Mouse (Mus musculus) erythroblast, embryonic 14.5 days (primary cell): ENCODE measurements around the gene Limk1. TPM values are rescaled to one million over a fixed set of nuclear protein-coding genes. Genes with fewer than 3 reads are reported as not detected.
A peak's percentile ranks its signal among the peaks of the same experiment; 100 is the strongest.

Source experiments
- H3K27me3 ChIP-seq: 2 replicates; pipeline ENCODE4 v1.6.1; 2012; ENCODE audit warnings: inconsistent platforms; ENCODE audit not compliant: control insufficient read depth
- H3K36me3 ChIP-seq: 2 replicates; pipeline ENCODE4 v1.6.1; 2012; ENCODE audit warnings: mild to moderate bottlenecking, inconsistent platforms; ENCODE audit not compliant: control insufficient read depth
- H3K4me1 ChIP-seq: 2 replicates; pipeline ENCODE4 v1.6.1; 2012; ENCODE audit warnings: inconsistent platforms; ENCODE audit not compliant: control insufficient read depth
- H3K4me3 ChIP-seq: replicated peaks from 2 replicates; pipeline ENCODE3; 2012; ENCODE audit warnings: moderate library complexity, mild to moderate bottlenecking, inconsistent platforms
- H3K9me3 ChIP-seq: 2 replicates; pipeline ENCODE4 v1.6.1; 2012; ENCODE audit warnings: low read length, inconsistent platforms, mixed read lengths; ENCODE audit not compliant: control insufficient read depth
- GATA1 ChIP-seq: IDR thresholded peaks from 2 replicates; pipeline ENCODE4 v1.6.1; 2012; ENCODE audit warnings: low read length, inconsistent platforms, mixed read lengths
- TAL1 ChIP-seq: IDR thresholded peaks from 3 replicates; pipeline ENCODE4 v1.6.1; 2012; ENCODE audit warnings: low read length, inconsistent platforms, mixed read lengths
- polyA plus RNA-seq: library from polyadenylated mRNA; stranded (reverse); fragments of >175 nt; gene quantifications from 2 replicates; pipeline ENCODE4 v1.2.3, GENCODE M21; 2012

Gene Limk1
- 0.30 and 0.39 TPM in 2 replicates for polyA plus RNA-seq

- Histone ChIP-seq H3K4me3 (peak within 1 kb of the TSS; percentile 74), H3K9me3 (no peaks in the 10 kb centered on the region), H3K4me1 (peaks cover 28% of the 10 kb centered on the region), H3K36me3 (no peaks in the 10 kb centered on the region), H3K27me3 (peaks cover 20% of the 10 kb centered on the region)
- TF ChIP-seq TAL1 (no peak), GATA1 (no peak)
Measured at GRCm38 (mm10) chr5:134688086-134688717, at the start of gene Limk1. TSS of gene Limk1 (minus strand) at chr5:134688598.

DNA sequence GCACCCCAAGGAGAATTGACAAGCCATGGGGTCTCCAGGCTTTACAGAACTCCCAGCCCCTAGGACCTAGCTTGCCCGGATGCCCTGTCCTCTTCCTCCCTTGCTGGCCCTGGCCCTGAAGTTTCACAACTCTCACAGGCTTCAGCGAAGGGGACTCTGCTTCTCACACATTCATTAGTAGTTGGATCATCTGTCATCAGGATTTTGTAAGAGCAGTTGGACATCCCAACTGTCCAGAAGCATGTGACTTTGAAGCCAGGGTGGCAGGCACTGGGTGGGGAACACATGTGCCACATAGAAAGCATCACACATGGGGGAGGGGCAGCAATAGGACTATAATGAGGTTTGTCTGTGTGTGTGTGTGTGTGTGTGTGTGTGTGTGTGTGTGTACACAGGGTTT is 46.5 kb upstream of the Limk1 start:
- H3K27me3 ChIP-seq: no peaks in the 10 kb centered on the region
- no peaks in the 10 kb centered on the region for H3K4me1 ChIP-seq
- H3K9me3 ChIP-seq: no peaks in the 10 kb centered on the region
- H3K36me3 ChIP-seq: no peaks in the 10 kb centered on the region
- H3K4me3 ChIP-seq: no peak overlapping the region
- TF ChIP-seq TAL1 (no peak), GATA1 (no peak)

GRCm38 (mm10) chr5:134734072-134734471 is 45.7 kb upstream of the Limk1 start:
- no peaks in the 10 kb centered on the region for H3K9me3 ChIP-seq
- no peaks in the 10 kb centered on the region for H3K4me1 ChIP-seq
- no peaks in the 10 kb centered on the region for H3K27me3 ChIP-seq
- H3K36me3 ChIP-seq: no peaks in the 10 kb centered on the region
- H3K4me3 ChIP-seq: no peak overlapping the region
- TF ChIP-seq GATA1 (no peak), TAL1 (no peak)

GRCm38 (mm10) chr5:134733241-134733640 is 44.8 kb upstream of the Limk1 start:
- no peaks in the 10 kb centered on the region for H3K9me3 ChIP-seq
- TF ChIP-seq TAL1 (no peak), GATA1 (no peak)
- H3K36me3 ChIP-seq: no peaks in the 10 kb centered on the region
- H3K4me1 ChIP-seq: no peaks in the 10 kb centered on the region
- H3K4me3 ChIP-seq: no peak overlapping the region
- no peaks in the 10 kb centered on the region for H3K27me3 ChIP-seq

DNA sequence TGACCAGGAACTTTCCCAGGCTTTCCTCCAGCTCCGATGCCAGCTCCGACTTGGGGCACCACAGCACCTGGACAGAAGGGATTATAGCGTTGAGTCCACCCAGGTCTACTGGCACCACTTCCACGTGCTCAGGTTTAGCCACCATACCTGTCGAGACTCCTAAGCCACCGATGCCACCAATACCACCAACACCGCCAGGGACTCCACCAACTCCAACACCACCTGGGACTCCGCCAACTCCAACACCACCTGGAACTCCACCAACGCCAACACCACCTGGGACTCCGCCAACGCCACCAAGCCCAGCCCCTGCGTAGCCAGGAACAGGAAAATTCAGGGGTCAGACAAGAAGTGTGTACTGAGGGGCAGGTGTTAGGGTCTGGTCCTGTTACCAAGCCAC is 40.7 kb upstream of the Limk1 start:
- Histone ChIP-seq H3K36me3 (no peaks in the 10 kb centered on the region), H3K9me3 (no peaks in the 10 kb centered on the region), H3K4me1 (no peaks in the 10 kb centered on the region), H3K27me3 (no peaks in the 10 kb centered on the region), H3K4me3 (no peak overlapping the region)
- TF ChIP-seq GATA1: no peak
- no peak for TF ChIP-seq TAL1

DNA sequence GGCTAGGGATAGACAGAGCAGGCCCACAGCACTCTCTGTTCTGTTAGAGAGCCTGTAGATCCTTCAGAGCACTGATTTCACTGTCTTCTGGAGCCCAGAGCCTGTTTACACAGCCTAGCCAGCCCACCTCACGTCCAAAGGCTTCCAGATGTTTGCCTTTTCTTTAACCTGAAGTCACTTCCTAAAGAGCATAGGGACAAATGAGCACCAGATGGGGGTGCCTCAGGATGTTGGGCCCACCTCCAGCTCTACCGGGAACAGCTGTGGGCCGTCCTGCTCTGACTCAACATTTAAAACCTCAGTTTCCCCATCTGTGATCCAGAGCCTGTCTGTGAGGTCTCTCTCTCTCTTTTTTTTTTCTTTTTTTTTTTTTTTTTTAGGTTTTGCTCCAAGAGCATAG is 40.1 kb upstream of the Limk1 start:
- no peak overlapping the region for H3K4me3 ChIP-seq
- H3K9me3 ChIP-seq: no peaks in the 10 kb centered on the region
- no peaks in the 10 kb centered on the region for H3K4me1 ChIP-seq
- no peak for TF ChIP-seq TAL1
- TF ChIP-seq GATA1: no peak
- no peaks in the 10 kb centered on the region for H3K36me3 ChIP-seq
- H3K27me3 ChIP-seq: no peaks in the 10 kb centered on the region

DNA sequence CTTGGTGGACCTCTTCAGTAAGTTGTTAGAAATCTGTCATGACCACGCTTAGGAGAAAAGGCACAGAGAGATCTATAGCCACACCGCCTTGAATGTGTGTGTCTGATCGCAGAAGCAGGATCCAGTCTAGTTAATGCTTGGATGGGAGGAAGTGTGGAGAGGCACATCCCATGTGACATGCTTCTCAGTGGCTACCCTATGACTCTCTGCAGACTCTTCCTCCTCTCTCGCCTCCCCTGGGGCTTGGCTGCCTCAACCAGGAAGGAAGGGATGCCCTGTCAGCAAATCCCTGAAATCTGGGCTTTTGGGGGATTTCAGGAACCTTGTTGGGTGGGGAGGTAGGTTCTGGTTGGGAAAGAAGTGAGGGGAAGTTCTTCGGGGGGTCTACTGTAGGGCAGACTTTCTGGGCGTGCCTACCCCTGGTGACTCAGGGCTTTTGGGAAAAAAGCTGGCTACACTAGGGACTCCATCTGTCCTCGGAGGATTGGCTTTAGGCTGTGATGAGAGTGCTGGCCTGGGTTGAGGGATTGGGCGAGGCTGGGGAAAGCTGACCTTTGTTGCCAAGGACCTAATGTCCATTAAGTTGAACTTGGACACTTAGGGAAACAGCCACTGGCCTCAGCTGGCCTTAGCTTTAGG is 38.7 kb upstream of the Limk1 start:
- Histone ChIP-seq H3K27me3 (no peaks in the 10 kb centered on the region), H3K4me3 (no peak overlapping the region)

DNA sequence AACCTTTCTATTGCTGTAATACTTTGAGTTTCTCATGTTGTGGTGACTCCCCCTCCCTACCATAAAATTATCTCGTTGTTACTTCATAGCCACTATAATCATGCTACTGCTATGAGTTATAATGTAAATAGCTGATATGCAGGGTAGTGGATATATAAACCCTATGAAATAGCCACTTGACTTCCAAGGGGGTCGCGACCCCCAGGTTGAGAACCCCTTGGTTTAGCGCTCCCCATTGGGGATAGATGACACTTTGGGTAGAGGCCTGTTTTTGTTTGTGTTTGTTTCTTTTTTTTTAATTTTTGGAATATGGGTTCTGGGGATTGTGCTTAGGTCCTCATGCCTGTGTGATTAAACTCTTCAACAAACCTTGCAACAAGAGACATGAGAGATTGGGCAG is 36.9 kb upstream of the Limk1 start:
- Histone ChIP-seq H3K27me3 (no peaks in the 10 kb centered on the region), H3K4me3 (no peak overlapping the region), H3K36me3 (no peaks in the 10 kb centered on the region), H3K4me1 (no peaks in the 10 kb centered on the region), H3K9me3 (no peaks in the 10 kb centered on the region)
- TF ChIP-seq TAL1 (no peak), GATA1 (no peak)

More for the DNA sequence above, 38.7 kb upstream of the Limk1 start:
- no peak for TF ChIP-seq TAL1
- TF ChIP-seq GATA1: no peak
- Histone ChIP-seq H3K36me3 (no peaks in the 10 kb centered on the region), H3K4me1 (no peaks in the 10 kb centered on the region), H3K9me3 (no peaks in the 10 kb centered on the region)

- Histone ChIP-seq H3K4me3 (no peak overlapping the region), H3K4me1 (no peaks in the 10 kb centered on the region), H3K9me3 (no peaks in the 10 kb centered on the region), H3K27me3 (no peaks in the 10 kb centered on the region), H3K36me3 (no peaks in the 10 kb centered on the region)
- no peak for TF ChIP-seq TAL1
- no peak for TF ChIP-seq GATA1
Measured at GRCm38 (mm10) chr5:134720058-134720457, 31.7 kb upstream of the Limk1 start.
